Comparison of ENCODE assay signal across 29 mouse cellular contexts in the genomic region with DNA sequence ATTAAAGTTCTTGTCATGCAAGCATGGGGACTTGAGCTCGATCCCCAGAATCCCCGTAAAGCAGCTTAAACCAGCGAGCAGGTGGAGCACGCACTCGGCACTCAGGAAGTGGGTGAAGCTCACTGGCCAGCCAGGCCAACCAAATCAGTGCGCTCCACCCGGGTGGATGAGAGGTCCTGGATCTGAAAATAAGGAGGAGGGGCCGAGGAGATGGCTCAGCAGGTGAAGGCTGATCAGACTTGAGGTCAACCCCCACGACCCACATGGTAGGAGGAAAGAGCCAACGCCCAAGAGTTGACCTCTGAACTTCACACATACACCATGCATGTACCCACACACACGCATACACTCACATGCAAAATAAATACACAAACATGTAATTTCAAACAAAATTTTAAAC.
"Had no signal": no experiment of that assay in that cellular context is flagged by ENCODE, and none has a peak within 500 bp of the region (broad histone marks: within the 10 kb centered on the region; RNA-seq: fewer than 3 reads in every experiment).

No protein-coding gene starts in this region.

- DNase-seq: gastrocnemius, postnatal 14 days; gastrocnemius, postnatal 36 days; heart, adult 11 months; heart, adult 2 months; heart, postnatal 4 days; kidney, adult 11 months; kidney, adult 2 months; kidney, adult 9 months; kidney, postnatal 10 days; kidney, postnatal 25 days; kidney, postnatal 4 days; liver; liver, embryonic 13.5 days had no signal

- H3K27ac ChIP-seq: heart, adult 2 months; heart, embryonic 13.5 days; heart, embryonic 15.5 days; hindbrain, embryonic 10.5 days; hindbrain, embryonic 12.5 days; hindbrain, embryonic 14.5 days; kidney, embryonic 15.5 days; layer of hippocampus, adult 2 months; left cerebral cortex, adult 2 months; limb, embryonic 10.5 days; limb, embryonic 12.5 days; liver, embryonic 13.5 days; liver, embryonic 15.5 days had no signal

- H3K4me1 ChIP-seq: heart, embryonic 15.5 days; liver, embryonic 15.5 days had no signal

- H3K9ac ChIP-seq: heart, embryonic 13.5 days; heart, embryonic 15.5 days; hindbrain, embryonic 12.5 days; hindbrain, embryonic 14.5 days; kidney, embryonic 15.5 days; limb, embryonic 12.5 days; liver, embryonic 13.5 days; liver, embryonic 15.5 days had no signal

- H3K4me2 ChIP-seq: heart, embryonic 11.5 days; heart, embryonic 13.5 days; heart, embryonic 15.5 days; hindbrain, embryonic 12.5 days; hindbrain, embryonic 14.5 days; kidney, embryonic 15.5 days; limb, embryonic 12.5 days; liver, embryonic 11.5 days; liver, embryonic 13.5 days; liver, embryonic 15.5 days had no signal

- H3K4me3 ChIP-seq: heart, adult 2 months; heart, embryonic 13.5 days; heart, embryonic 15.5 days; hindbrain, embryonic 10.5 days; hindbrain, embryonic 12.5 days; kidney, embryonic 15.5 days; layer of hippocampus, adult 2 months; left cerebral cortex, adult 2 months; limb, embryonic 10.5 days; limb, embryonic 12.5 days; liver, embryonic 13.5 days; liver, embryonic 15.5 days had no signal

- H3K36me3 ChIP-seq: heart, embryonic 13.5 days; heart, embryonic 15.5 days; hindbrain, embryonic 10.5 days; hindbrain, embryonic 12.5 days; kidney, embryonic 15.5 days; limb, embryonic 10.5 days; limb, embryonic 12.5 days; liver, embryonic 13.5 days; liver, embryonic 15.5 days had no signal

- H3K9me3 ChIP-seq: heart, embryonic 13.5 days; heart, embryonic 15.5 days; hindbrain, embryonic 10.5 days; hindbrain, embryonic 12.5 days; kidney, embryonic 15.5 days; limb, embryonic 10.5 days; limb, embryonic 12.5 days; liver, embryonic 13.5 days; liver, embryonic 15.5 days had no signal

- ATAC-seq: hindbrain, embryonic 16.5 days; inflammation-experienced regulatory T-cells, adult 6 months; intestine, embryonic 16.5 days had no signal

- H3K27me3 ChIP-seq: heart, embryonic 15.5 days; kidney, embryonic 15.5 days; liver, embryonic 13.5 days; liver, embryonic 15.5 days had no signal
